Mouse (Mus musculus) ovary, adult 18-20 months (tissue): ENCODE results near the gene Gm28576.
"Not testable (repeated sequence)": the region's sequence is repeated elsewhere in the genome, so short reads cannot be mapped to it uniquely, and the experiment has no call there.

Experiments used
- DNase-seq: peaks from one replicate; pipeline ENCODE4 v3.0.0; 2022; ENCODE audit warnings: low spot score, mixed read lengths

The Gm28576 gene

DNA sequence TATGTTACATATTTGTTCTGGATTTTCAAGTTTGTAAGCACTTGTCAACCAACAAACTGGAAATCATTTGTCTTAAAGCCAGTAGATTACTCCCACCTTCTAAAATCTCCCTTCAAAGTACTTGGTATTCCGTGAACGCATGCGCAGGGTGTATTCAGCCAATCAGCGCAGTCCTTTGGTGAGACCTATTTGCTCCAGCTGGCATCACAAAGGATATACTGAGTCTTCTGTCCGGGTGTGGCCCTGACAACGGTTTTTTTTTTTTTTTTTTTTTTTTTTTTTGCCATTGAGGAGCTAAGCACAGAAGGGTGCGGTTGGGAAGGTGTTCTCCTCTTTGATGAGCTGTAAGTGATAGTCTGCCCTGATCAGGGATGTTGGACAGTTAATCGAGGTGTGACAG lies at the start of gene Gm28576:
Gene Gm28576 (plus strand): TSS at position 301 of the 400 bp plus-strand sequence.
- not testable (repeated sequence) for DNase-seq
